Mouse (Mus musculus) forebrain, embryonic 15.5 days (tissue): Measurements from ENCODE around the gene Tmtc1. TPM values are rescaled to one million over a fixed set of nuclear protein-coding genes. Genes with fewer than 3 reads are reported as not detected.

Experiments used
- ATAC-seq: fragments of 200-750 bp; cut with Nextera tagmentation; replicated peaks from 2 replicates; pipeline ENCODE4 v1.8.0; 2017; ENCODE audit warnings: mild to moderate bottlenecking, moderate TSS enrichment, moderate library complexity
- H3K27ac ChIP-seq: fragments of 300-500 bp; sonication (generic); replicated peaks from 2 replicates; pipeline ENCODE4 v1.5.1; 2015; ENCODE audit warnings: mild to moderate bottlenecking, inconsistent platforms
- H3K27me3 ChIP-seq: fragments of 300-500 bp; sonication (generic); 2 replicates; pipeline ENCODE4 v1.6.1; 2015; ENCODE audit warnings: inconsistent platforms
- H3K36me3 ChIP-seq: fragments of 300-500 bp; sonication (generic); 2 replicates; pipeline ENCODE4 v1.6.1; 2015; ENCODE audit warnings: mild to moderate bottlenecking, inconsistent platforms
- H3K4me1 ChIP-seq: fragments of 300-500 bp; sonication (generic); 2 replicates; pipeline ENCODE4 v1.6.1; 2015; ENCODE audit warnings: inconsistent platforms
- H3K4me2 ChIP-seq: fragments of 300-500 bp; sonication (generic); replicated peaks from 2 replicates; pipeline ENCODE4 v1.6.1; 2015; ENCODE audit warnings: mild to moderate bottlenecking, inconsistent platforms
- H3K4me3 ChIP-seq: fragments of 300-500 bp; sonication (generic); 2 replicates; pipeline ENCODE4 v1.5.1; 2015; ENCODE audit warnings: mild to moderate bottlenecking, inconsistent platforms
- H3K9ac ChIP-seq: fragments of 300-500 bp; sonication (generic); replicated peaks from 2 replicates; pipeline ENCODE4 v1.6.1; 2015; ENCODE audit warnings: mild to moderate bottlenecking, inconsistent platforms
- H3K9me3 ChIP-seq: fragments of 300-500 bp; sonication (generic); 2 replicates; pipeline ENCODE4 v1.6.1; 2016; ENCODE audit warnings: inconsistent platforms
- WGBS: fragments of 180-500 bp; shearing (Covaris S2); methylation state at CpG from one replicate; pipeline ENCODE4 v1.1.7; 2015; ENCODE audit warnings: mixed read lengths; 5-methylcytosine and 5-hydroxymethylcytosine counted together
- polyA plus RNA-seq: library from polyadenylated mRNA; unstranded; fragments of >200 nt; fragmentation: Nextera tagmentation; extraction: Ambion mirVana; gene quantifications from 2 replicates; pipeline ENCODE4 v1.2.1, GENCODE M21; 2015

The Tmtc1 gene
- polyA plus RNA-seq, 1 experiment from 2014 or later, result 2.6 TPM

DNA sequence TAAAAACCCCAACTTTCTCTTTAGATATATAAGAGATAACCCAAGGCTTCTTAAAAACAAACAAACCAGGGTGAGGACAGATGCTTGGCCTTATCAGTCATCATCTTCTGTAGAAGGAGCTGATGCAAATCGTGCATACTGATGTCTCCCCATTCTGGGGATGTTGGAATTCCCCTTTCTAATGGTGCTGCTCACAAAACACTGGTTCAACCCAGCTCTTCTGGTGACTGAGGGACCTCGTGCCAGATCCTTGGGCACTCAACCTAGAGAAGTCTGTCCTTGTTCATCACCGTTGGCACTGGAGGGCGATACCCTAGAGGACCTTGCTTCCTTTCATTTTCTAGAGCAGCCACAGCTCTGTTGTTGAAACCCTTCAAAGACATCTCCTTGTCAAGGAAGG, 227.4 kb downstream of the Tmtc1 start:
- WGBS, result 91% methylated on average over 4 of the region's 4 CpGs
- Histone ChIP-seq H3K4me3 (no peak overlapping the region), H3K4me2 (no peak overlapping the region), H3K27me3 (no peaks in the 10 kb centered on the region), H3K9ac (no peak overlapping the region), H3K4me1 (peaks cover 8% of the 10 kb centered on the region), H3K9me3 (no peaks in the 10 kb centered on the region), H3K27ac (no peak overlapping the region), H3K36me3 (no peaks in the 10 kb centered on the region)
- ATAC-seq, result no peak

DNA sequence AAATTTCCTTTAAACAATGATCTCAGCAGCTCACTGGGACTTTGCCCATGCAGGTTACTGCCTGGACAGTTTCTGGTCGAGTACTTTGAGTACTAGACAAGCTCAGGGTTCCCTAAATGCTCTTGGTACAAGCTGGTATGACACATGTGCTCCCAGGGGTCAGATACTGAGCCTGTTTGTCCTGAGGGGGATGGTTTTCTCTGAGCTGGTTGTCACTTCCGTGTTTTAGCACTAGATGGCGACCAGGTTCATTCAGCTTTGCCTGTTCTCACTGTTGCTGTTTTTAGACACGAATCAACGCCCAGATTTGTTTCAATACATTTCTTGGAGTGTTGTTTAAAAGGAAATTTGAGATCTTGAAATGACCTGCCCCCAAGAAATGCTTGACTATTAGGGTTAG, 229.4 kb downstream of the Tmtc1 start:
- Histone ChIP-seq H3K27me3 (no peaks in the 10 kb centered on the region), H3K9ac (no peak overlapping the region), H3K36me3 (no peaks in the 10 kb centered on the region), H3K9me3 (no peaks in the 10 kb centered on the region), H3K4me2 (no peak overlapping the region), H3K4me1 (peaks cover 20% of the 10 kb centered on the region), H3K27ac (no peak overlapping the region), H3K4me3 (no peak overlapping the region)
- no peak for ATAC-seq
- whole genome bisulfite sequencing, result 6% methylated on average over 5 of the region's 5 CpGs

DNA sequence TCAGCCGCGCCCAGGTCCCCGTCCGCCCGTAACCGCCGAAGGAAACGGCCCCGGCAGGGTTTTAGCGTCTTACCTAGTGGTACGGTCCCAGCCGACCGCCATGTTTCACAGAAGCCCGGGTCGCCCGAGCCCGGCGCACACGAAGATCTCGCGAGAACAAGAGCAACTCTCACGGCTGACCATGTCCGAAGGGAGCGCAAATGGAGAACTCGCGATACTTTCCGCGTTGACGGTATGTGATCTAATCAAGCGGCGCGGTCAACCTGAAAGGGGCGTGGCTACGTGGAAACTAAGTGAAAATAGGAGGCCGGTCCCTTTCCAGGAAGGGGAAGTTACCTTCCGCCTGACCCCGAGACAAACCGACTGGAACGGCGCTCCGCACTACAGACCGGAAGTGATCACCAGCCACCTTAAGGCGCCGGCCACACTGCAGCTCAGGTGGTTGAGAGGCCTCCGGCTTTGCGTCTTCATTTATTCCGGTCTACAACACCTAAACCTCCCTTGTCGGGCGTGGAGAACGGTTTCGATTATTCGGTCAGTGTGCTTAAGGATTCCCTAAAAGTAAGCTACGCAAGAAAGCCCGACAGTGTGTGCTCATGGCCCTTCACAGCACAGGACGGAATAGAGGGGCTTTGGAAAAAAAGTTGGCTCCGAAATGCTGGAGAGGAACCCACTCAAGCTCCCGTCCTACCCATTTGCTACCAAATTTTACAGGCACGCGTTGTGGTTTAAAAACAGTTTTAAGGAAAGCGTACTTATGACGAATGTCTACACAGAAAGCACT, 232.1 kb downstream of the Tmtc1 start, which contains the start of gene Ergic2:
Gene Ergic2, minus strand, starts transcription at position 478 of the 784 bp plus-strand sequence.
- Histone ChIP-seq H3K27ac (peak within 1 kb of the TSS; percentile 80), H3K9ac (peak within 1 kb of the TSS; percentile 88), H3K4me2 (peak within 1 kb of the TSS; percentile 66), H3K9me3 (no peaks in the 10 kb centered on the region), H3K4me3 (peak within 1 kb of the TSS; percentile 79), H3K27me3 (no peaks in the 10 kb centered on the region), H3K4me1 (peaks cover 20% of the 10 kb centered on the region), H3K36me3 (no peaks in the 10 kb centered on the region)
- WGBS, result under 1% methylated on average over 61 of the region's 61 CpGs
- peak; percentile 99 for ATAC-seq

DNA sequence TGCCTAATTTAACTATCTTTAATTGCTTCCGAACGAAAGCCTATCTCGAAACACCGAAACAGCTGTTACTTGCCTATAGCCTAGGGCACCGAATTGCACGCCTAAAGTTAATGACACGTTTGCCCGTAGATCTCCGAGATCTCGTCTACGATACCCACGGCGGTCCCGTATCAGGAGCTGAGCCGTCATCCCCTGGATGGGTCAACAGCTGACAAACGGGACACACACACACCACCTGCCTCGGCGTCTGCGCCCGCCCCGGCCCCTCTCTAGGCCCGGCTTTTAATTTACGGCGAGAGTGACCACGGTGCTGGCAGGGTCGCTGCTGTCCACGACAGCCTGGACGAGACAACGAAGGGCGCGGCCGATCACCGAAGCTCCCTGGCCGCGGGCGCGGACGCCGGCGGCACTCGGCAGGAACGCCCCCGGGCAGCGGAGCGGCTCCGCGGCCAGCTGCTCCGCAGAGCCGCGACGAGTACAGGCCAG, 232.8 kb downstream of the Tmtc1 start:
- peak; percentile 64 for ATAC-seq
- Histone ChIP-seq H3K9me3 (no peaks in the 10 kb centered on the region), H3K27ac (peak overlapping the region; percentile 80), H3K27me3 (no peaks in the 10 kb centered on the region), H3K36me3 (no peaks in the 10 kb centered on the region), H3K9ac (peak overlapping the region; percentile 88), H3K4me2 (peak overlapping the region; percentile 66), H3K4me3 (peak overlapping the region; percentile 79), H3K4me1 (peaks cover 20% of the 10 kb centered on the region)
- WGBS, result under 1% methylated on average over 51 of the region's 51 CpGs

DNA sequence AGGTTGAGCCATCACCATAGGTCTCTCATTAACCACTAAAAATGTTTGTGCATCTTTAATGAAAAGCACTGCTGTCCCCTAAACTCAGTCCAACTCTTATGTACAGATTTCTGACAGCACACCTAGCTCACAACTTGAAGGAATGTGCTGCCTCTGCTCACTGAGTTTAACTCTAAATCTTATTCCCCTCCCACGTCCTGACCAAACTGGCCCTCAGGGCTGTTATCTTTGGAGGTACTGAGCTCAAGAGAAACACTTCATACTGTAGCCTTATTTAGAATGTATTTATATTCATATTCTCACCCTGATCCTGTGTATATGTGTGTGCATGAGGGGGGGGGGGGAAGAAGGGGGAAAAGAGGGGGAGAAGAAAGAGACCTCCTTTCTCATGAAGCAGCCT, 236.7 kb downstream of the Tmtc1 start:
- Histone ChIP-seq H3K4me1 (peaks cover 13% of the 10 kb centered on the region), H3K27me3 (no peaks in the 10 kb centered on the region), H3K4me2 (no peak overlapping the region), H3K27ac (no peak overlapping the region), H3K4me3 (no peak overlapping the region), H3K36me3 (peaks cover 17% of the 10 kb centered on the region), H3K9ac (no peak overlapping the region), H3K9me3 (no peaks in the 10 kb centered on the region)
- 76% methylated on average over 1 of the region's 1 CpGs for WGBS
- no peak for ATAC-seq

DNA sequence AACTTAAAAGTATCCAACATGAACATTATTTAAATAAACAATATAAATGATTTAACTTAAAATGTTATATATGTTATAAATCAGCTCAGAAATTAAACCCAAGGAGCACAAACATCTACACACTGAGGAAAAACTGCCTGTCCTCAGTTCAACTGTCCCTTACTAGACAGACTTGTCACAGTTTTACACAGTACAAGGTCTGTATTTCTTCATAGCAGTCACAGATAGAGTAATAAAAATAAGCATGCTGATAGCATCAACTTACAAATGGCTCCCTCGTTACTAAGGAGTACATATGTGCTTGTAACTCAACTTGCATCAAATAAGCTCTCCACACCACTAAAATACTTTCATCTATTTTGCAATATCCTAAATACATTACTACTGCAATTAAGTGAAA, 239.1 kb downstream of the Tmtc1 start:
- Histone ChIP-seq H3K4me1 (peaks cover under 1% of the 10 kb centered on the region), H3K4me2 (no peak overlapping the region), H3K27ac (no peak overlapping the region), H3K4me3 (no peak overlapping the region), H3K36me3 (peaks cover 35% of the 10 kb centered on the region), H3K9me3 (no peaks in the 10 kb centered on the region), H3K9ac (no peak overlapping the region), H3K27me3 (no peaks in the 10 kb centered on the region)
- no peak for ATAC-seq
- 90% methylated on average over 1 of the region's 1 CpGs for WGBS

DNA sequence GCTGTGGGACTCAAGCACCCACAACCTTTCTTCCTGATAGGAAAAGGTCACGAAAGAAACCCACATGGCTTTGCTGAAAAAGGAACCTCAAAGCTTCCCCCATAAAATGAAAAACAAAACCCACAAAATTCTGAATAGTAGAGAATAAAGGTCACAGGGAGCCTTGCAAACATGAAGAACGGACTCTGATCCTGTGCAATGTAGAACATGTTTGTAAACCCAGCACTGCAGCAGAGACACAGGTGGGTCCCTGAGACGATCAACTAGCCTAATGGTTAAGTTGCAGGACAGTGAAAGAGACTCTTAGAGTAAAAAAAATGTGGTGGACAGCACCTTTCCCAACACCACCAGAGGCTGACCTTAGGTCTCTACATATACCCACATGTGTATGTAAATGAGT, 244.5 kb downstream of the Tmtc1 start:
- no peak for ATAC-seq

DNA sequence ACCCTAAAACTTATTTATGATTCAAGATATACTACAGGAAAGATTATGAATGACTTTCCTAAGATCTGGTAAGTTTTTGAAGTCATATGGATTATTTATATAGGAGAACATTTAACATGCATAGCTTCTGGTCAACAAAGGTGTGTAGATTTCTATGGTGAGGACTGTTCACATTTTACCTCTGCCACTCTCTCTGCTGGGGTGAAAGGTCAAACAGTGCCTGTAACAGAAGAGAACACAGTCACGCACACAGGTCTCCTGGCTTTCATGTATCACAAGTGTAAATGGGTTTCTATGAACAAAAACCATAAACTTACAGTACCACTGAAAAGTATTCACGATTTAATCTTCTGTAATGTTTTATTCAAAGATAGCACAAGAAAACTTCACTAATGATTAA, 245.0 kb downstream of the Tmtc1 start:
- no peak overlapping the region for H3K9ac ChIP-seq
- no peak overlapping the region for H3K27ac ChIP-seq
- H3K4me3 ChIP-seq, result no peak overlapping the region
- no peaks in the 10 kb centered on the region for H3K4me1 ChIP-seq
- WGBS, result 90% methylated on average over 2 of the region's 2 CpGs
- no peaks in the 10 kb centered on the region for H3K9me3 ChIP-seq
- ATAC-seq, result no peak
- H3K27me3 ChIP-seq, result no peaks in the 10 kb centered on the region
- H3K4me2 ChIP-seq, result no peak overlapping the region
- peaks cover 53% of the 10 kb centered on the region for H3K36me3 ChIP-seq

More for the DNA sequence above, 244.5 kb downstream of the Tmtc1 start:
- Histone ChIP-seq H3K36me3 (peaks cover 49% of the 10 kb centered on the region), H3K4me3 (no peak overlapping the region), H3K9me3 (no peaks in the 10 kb centered on the region), H3K27me3 (no peaks in the 10 kb centered on the region), H3K27ac (no peak overlapping the region), H3K4me2 (no peak overlapping the region), H3K9ac (no peak overlapping the region), H3K4me1 (no peaks in the 10 kb centered on the region)
- 96% methylated on average over 3 of the region's 3 CpGs for WGBS

DNA sequence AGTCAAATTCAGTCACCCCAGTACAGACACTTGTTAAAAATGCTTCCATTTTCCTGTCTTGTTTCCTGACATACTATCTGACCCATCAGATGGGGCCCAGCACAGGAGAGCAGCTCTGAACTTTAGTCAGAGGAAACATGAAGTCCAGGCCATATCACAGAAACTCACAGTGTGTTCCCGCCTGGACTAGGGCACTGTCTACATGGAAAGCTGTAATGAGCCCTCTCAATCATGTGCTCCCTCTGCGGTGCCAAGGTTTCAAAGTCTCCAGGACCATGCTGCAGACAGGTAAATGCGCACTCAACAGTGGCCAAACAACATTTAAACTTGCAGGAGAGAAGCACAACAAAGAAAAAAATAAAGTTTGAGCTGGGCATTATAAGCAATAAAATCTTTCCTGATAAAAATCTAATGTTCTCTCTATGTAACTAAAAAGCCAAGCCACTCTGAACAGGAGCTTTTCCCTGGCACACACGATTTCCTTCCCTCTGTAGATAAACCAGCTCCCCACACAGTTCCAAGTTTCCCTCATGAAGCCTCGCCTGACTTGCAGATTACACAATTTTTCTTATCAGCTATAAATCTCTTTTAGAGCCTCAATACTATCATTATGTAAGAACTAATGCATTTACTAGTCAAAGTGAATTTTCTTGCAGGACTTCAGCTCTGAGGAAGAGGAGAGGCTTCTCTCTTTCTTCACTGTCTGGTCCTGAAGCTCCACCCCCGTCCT, 250.1 kb downstream of the Tmtc1 start:
- H3K27me3 ChIP-seq, result no peaks in the 10 kb centered on the region
- no peak for ATAC-seq
- H3K4me2 ChIP-seq, result no peak overlapping the region
- H3K27ac ChIP-seq, result no peak overlapping the region
- peaks cover 52% of the 10 kb centered on the region for H3K36me3 ChIP-seq
- no peaks in the 10 kb centered on the region for H3K9me3 ChIP-seq
- H3K9ac ChIP-seq, result no peak overlapping the region
- 91% methylated on average over 6 of the region's 6 CpGs for WGBS
- no peak overlapping the region for H3K4me3 ChIP-seq
- no peaks in the 10 kb centered on the region for H3K4me1 ChIP-seq

DNA sequence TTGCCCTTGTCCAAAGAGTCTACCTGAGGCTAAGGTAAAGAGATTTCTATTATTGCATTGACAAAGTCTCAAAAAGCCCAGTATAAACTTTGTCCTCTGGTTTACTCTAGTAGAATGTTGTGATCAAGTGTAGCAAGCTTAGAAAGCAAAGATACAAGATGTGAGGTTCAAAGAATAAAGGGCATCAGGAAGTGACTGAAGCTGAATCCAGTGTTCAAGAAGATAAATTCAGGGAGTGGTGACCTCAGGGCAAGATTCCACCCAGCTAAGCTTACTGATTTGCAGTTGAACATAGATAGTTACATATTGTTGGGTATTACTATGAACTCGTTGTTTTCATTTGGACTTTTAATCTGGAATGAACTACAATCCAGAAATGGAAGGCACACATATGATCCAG, 258.5 kb downstream of the Tmtc1 start:
- Histone ChIP-seq H3K36me3 (peaks cover 80% of the 10 kb centered on the region), H3K9me3 (no peaks in the 10 kb centered on the region), H3K4me2 (no peak overlapping the region), H3K27ac (no peak overlapping the region), H3K4me1 (no peaks in the 10 kb centered on the region), H3K9ac (no peak overlapping the region), H3K27me3 (no peaks in the 10 kb centered on the region), H3K4me3 (no peak overlapping the region)
- 98% methylated on average over 1 of the region's 1 CpGs for WGBS
- no peak for ATAC-seq
